Mouse (Mus musculus): ENCODE measurements at regions not wholly inside any gene's neighbourhood (a gene's known extent, or its start where the extent isn't known, plus 50 kb on each side); places are given as distances from the start of the nearest gene placed in this dataset.

- TF ChIP-seq CTCF (conservative IDR thresholded peaks at IDR 0.05; ENCODE audit: insufficient read depth, insufficient read length, low read depth, low read length) (no peak), POLR2A (IDR thresholded peaks at IDR 0.05; ENCODE audit: low read depth, low read length) (no peak)
Observed at GRCm38 (mm10) chr13:84378553-84379332, 156.6 kb downstream of the Tmem161b start.

Data from kidney, adult 2 months (tissue).